Mouse (Mus musculus): ENCODE results near the gene Ercc8. TPM values are rescaled to one million over a fixed set of nuclear protein-coding genes. Genes with fewer than 3 reads are reported as not detected.

Ercc8 gene
- polyA plus RNA-seq, 1 experiment from 2014 or later, result 32.0 TPM

DNA sequence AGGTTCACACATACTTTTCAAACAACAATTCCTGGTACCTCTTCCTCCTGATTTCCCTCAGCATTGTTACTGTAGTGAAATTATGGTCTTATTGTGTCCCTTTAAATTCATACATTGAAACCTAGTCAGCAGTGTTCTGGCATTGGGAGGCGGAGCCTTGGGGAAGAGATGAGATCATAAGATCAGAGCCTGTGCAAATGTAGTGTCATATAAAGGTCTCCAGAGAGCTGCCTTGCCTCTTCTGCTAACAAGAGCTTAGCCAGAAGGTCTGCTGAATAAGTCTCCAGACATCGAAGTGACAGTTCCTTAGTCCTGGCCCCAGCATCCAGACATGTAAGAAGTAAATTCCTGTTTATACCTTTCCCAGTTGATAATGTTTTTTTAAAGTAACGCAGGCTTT lies 46.3 kb downstream of the Ercc8 start:
- 87% methylated on average over 3 of the region's 3 CpGs for WGBS
- Histone ChIP-seq H3K27me3 (ENCODE audit: control insufficient read depth, insufficient read depth, low read depth, low read length) (no peaks in the 10 kb centered on the region), H3K9ac (ENCODE audit: low read depth, low read length) (no peak overlapping the region), H3K4me2 (ENCODE audit: low read length) (no peak overlapping the region), H3K9me3 (replicated peaks; ENCODE audit: control insufficient read depth, low read length, poor library complexity, severe bottlenecking) (no peaks in the 10 kb centered on the region), H3K36me3 (ENCODE audit: control insufficient read depth, insufficient read depth, low read length) (no peaks in the 10 kb centered on the region), H3K4me3 (ENCODE audit: low read depth, low read length) (no peak overlapping the region), H3K27ac (ENCODE audit: low read length) (no peak overlapping the region), H3K4me1 (ENCODE audit: control insufficient read depth, insufficient read depth, low read length) (no peaks in the 10 kb centered on the region)
- no peak for ATAC-seq

DNA sequence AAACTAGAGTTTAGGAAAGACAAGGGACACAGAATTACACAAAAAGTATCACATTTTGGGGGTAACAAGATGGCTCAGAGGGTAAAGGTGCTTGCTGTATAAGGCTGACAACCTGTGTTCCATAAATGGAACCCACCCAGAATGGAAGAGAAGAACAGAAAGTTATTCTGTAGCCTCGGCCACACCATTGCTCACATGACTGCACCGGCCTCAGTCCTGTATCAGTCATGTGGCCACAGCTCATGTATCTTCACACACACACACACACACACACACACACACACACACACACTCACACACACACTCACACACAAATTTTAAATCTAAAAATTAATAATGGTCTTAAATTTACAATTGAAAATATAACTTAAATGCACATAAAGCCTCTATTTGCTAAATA lies 48.9 kb downstream of the Ercc8 start:
- H3K4me2 ChIP-seq (ENCODE audit: low read length), result no peak overlapping the region
- no peaks in the 10 kb centered on the region for H3K36me3 ChIP-seq (ENCODE audit: control insufficient read depth, insufficient read depth, low read length)
- no peak overlapping the region for H3K27ac ChIP-seq (ENCODE audit: low read length)
- ATAC-seq, result no peak
- H3K4me1 ChIP-seq (ENCODE audit: control insufficient read depth, insufficient read depth, low read length), result no peaks in the 10 kb centered on the region
- no peaks in the 10 kb centered on the region for H3K9me3 ChIP-seq (replicated peaks; ENCODE audit: control insufficient read depth, low read length, poor library complexity, severe bottlenecking)
- WGBS, result 91% methylated on average over 2 of the region's 2 CpGs
- H3K9ac ChIP-seq (ENCODE audit: low read depth, low read length), result no peak overlapping the region
- H3K4me3 ChIP-seq (ENCODE audit: low read depth, low read length), result no peak overlapping the region
- no peaks in the 10 kb centered on the region; the same call in 1 of the 2 replicates for H3K27me3 ChIP-seq (ENCODE audit: control insufficient read depth, insufficient read depth, low read depth, low read length)

DNA sequence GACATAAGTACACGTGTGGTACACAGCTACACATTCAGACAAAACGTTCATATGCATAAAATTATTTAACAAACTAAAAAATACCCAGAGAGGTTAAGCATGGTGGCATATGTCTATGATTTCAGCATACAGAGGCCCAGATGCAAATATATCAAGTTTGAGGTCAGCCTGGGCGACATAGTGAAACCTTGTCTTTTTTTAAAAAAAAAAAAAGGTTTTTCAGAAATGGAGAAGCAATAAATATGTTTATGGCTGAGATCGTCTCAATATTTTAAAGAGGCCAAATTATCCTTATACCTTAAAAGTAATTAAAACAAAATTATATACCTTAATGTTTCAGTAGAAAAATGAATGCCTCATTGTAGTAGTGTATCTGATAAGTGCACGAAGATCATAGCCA lies 49.6 kb downstream of the Ercc8 start:
- no peak overlapping the region for H3K4me2 ChIP-seq (ENCODE audit: low read length)
- no peaks in the 10 kb centered on the region; the same call in 1 of the 2 replicates for H3K27me3 ChIP-seq (ENCODE audit: control insufficient read depth, insufficient read depth, low read depth, low read length)
- no peaks in the 10 kb centered on the region for H3K9me3 ChIP-seq (replicated peaks; ENCODE audit: control insufficient read depth, low read length, poor library complexity, severe bottlenecking)
- WGBS, result 76% methylated on average over 5 of the region's 5 CpGs
- H3K36me3 ChIP-seq (ENCODE audit: control insufficient read depth, insufficient read depth, low read length), result no peaks in the 10 kb centered on the region
- H3K9ac ChIP-seq (ENCODE audit: low read depth, low read length), result no peak overlapping the region
- H3K4me3 ChIP-seq (ENCODE audit: low read depth, low read length), result no peak overlapping the region
- no peak for ATAC-seq
- H3K4me1 ChIP-seq (ENCODE audit: control insufficient read depth, insufficient read depth, low read length), result no peaks in the 10 kb centered on the region; the same call in 1 of the 2 replicates
- H3K27ac ChIP-seq (ENCODE audit: low read length), result no peak overlapping the region

DNA sequence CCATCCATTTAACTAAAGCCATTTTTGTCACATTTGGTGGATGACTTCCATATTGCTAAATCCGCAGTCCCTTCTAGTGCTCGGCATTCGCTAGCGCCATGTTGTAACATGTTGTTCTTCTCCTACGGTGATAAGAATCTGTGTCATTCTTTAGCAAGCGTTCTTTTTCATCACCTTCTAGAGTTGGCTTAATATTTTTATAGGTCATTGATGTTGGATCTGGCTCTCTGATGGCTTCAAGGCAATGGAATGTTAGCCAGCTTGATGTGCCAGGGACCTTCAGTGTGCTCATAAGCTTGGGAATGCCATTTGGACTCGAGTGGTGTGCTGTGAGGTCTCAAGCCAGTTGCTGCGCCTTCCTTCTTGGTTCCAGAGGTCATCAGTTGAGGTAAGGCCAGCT lies 52.4 kb downstream of the Ercc8 start:
- WGBS, result 93% methylated on average over 8 of the region's 8 CpGs
- H3K4me2 ChIP-seq (ENCODE audit: low read length), result no peak overlapping the region
- H3K36me3 ChIP-seq (ENCODE audit: control insufficient read depth, insufficient read depth, low read length), result no peaks in the 10 kb centered on the region
- no peak for ATAC-seq
- no peak overlapping the region for H3K27ac ChIP-seq (ENCODE audit: low read length)
- H3K4me3 ChIP-seq (ENCODE audit: low read depth, low read length), result no peak overlapping the region
- H3K27me3 ChIP-seq (ENCODE audit: control insufficient read depth, insufficient read depth, low read depth, low read length), result no peaks in the 10 kb centered on the region; the same call in 1 of the 2 replicates
- H3K9ac ChIP-seq (ENCODE audit: low read depth, low read length), result no peak overlapping the region
- H3K9me3 ChIP-seq (replicated peaks; ENCODE audit: control insufficient read depth, low read length, poor library complexity, severe bottlenecking), result no peaks in the 10 kb centered on the region
- H3K4me1 ChIP-seq (ENCODE audit: control insufficient read depth, insufficient read depth, low read length), result peaks cover 8% of the 10 kb centered on the region

DNA sequence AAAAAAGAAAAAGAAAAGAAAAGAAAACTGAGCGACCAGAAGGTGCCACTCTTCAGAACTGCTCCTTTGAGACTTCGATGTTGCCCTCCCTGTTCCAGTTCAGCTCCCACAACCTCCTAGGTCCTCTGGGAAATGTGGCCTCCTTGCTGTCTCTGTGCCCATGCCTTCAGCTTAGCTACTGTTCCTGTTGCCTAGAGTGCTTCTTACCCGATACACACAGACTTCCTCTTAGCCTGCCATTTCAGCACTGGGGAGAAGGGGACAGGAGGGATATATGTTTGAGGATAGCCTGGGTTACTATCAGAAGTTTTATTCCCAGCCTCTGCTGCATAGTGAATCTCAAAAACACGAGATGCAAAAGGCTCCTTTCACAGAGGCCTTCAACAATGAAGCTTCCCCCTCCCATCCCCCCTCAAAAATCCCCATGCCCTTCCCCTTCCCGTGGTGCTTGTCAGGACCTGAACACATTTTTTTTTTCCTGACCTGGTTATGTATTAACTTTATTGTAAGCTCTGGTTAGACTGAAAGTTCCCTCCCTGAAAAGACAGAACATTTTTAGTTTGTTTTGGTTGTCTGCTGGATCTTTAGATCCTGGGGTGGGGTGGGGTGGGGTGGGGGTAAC lies 54.0 kb downstream of the Ercc8 start:
- WGBS, result 50% methylated on average over 5 of the region's 5 CpGs
- no peak overlapping the region for H3K27ac ChIP-seq (ENCODE audit: low read length)
- ATAC-seq, result no peak
- no peak overlapping the region for H3K9ac ChIP-seq (ENCODE audit: low read depth, low read length)
- no peaks in the 10 kb centered on the region for H3K36me3 ChIP-seq (ENCODE audit: control insufficient read depth, insufficient read depth, low read length)
- no peaks in the 10 kb centered on the region for H3K9me3 ChIP-seq (replicated peaks; ENCODE audit: control insufficient read depth, low read length, poor library complexity, severe bottlenecking)
- H3K4me2 ChIP-seq (ENCODE audit: low read length), result no peak overlapping the region
- peaks cover 5% of the 10 kb centered on the region; the same call in 1 of the 2 replicates for H3K27me3 ChIP-seq (ENCODE audit: control insufficient read depth, insufficient read depth, low read depth, low read length)
- no peak overlapping the region for H3K4me3 ChIP-seq (ENCODE audit: low read depth, low read length)
- peaks cover 8% of the 10 kb centered on the region for H3K4me1 ChIP-seq (ENCODE audit: control insufficient read depth, insufficient read depth, low read length)

DNA sequence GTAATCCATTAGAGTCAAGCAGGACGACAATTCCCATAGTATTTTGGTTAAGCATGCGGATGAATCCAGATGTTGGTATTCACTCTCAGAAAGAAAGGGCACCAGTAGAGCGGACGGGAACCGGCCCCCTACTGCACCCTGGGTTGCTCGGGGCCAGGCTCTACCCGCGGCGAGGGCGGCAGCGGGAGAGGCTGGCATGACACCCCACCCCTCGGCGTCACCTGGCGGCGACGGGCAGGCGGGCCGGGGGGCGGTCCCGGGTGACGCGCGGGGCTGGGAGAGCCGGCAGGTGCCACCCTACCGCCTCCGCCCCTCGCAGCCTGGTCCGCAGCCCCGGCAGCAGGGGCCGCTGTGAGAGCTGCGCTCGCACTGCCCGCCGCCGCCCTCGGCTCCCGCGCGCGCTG lies 55.6 kb downstream of the Ercc8 start, which contains the start of gene Elovl7:
Gene Elovl7, plus strand, starts transcription at position 324 of the 404 bp plus-strand sequence.
- Histone ChIP-seq H3K27ac (ENCODE audit: low read length) (no peak within 1 kb of the TSS), H3K27me3 (ENCODE audit: control insufficient read depth, insufficient read depth, low read depth, low read length) (peaks cover 7% of the 10 kb centered on the region), H3K9ac (ENCODE audit: low read depth, low read length) (peak within 1 kb of the TSS; percentile 73), H3K9me3 (replicated peaks; ENCODE audit: control insufficient read depth, low read length, poor library complexity, severe bottlenecking) (no peaks in the 10 kb centered on the region), H3K4me2 (ENCODE audit: low read length) (peak within 1 kb of the TSS; percentile 94), H3K4me1 (ENCODE audit: control insufficient read depth, insufficient read depth, low read length) (peaks cover 8% of the 10 kb centered on the region), H3K4me3 (ENCODE audit: low read depth, low read length) (peak within 1 kb of the TSS; percentile 70), H3K36me3 (ENCODE audit: control insufficient read depth, insufficient read depth, low read length) (no peaks in the 10 kb centered on the region)
- WGBS, result under 1% methylated on average over 30 of the region's 40 CpGs
- peak; percentile 96 for ATAC-seq

DNA sequence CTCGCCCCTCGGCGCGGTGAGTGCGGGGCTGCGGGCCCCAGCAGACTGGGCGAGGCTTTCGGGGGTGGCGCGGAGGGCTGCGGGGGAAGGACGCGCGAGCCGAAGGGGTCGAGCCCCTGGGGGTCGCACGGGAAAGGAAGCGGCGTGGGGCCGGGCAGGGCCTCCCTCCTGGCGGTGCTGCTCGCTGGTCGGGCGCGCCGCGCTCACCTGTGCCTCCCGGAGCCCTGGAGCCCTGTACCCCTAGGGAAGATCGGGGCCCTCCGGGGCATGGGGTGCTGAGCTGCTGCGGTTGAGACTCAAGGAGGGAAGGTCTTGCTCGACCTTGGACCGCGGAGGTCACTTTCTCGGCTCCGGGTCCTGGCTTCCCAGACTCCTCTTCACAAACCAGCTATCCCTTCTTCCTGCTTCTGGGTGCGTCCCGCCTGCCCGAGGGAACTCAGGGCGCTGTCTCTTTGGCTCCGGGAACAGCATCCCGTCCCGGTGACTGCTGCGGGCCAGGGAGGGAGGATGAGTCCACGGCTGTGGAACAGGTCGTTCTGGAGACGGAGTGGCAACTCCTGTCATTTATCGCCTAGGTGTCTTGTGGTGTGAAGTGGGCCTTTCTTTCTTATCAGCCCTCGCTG lies 56.1 kb downstream of the Ercc8 start:
- H3K27ac ChIP-seq (ENCODE audit: low read length), result no peak overlapping the region
- H3K4me1 ChIP-seq (ENCODE audit: control insufficient read depth, insufficient read depth, low read length), result peaks cover 8% of the 10 kb centered on the region
- peak overlapping the region; percentile 94 for H3K4me2 ChIP-seq (ENCODE audit: low read length)
- under 1% methylated on average over 38 of the region's 50 CpGs for WGBS
- H3K9ac ChIP-seq (ENCODE audit: low read depth, low read length), result peak overlapping the region; percentile 73
- H3K9me3 ChIP-seq (replicated peaks; ENCODE audit: control insufficient read depth, low read length, poor library complexity, severe bottlenecking), result no peaks in the 10 kb centered on the region
- peak; percentile 77 for ATAC-seq
- H3K36me3 ChIP-seq (ENCODE audit: control insufficient read depth, insufficient read depth, low read length), result no peaks in the 10 kb centered on the region
- peak overlapping the region; percentile 70 for H3K4me3 ChIP-seq (ENCODE audit: low read depth, low read length)
- H3K27me3 ChIP-seq (ENCODE audit: control insufficient read depth, insufficient read depth, low read depth, low read length), result peaks cover 7% of the 10 kb centered on the region

DNA sequence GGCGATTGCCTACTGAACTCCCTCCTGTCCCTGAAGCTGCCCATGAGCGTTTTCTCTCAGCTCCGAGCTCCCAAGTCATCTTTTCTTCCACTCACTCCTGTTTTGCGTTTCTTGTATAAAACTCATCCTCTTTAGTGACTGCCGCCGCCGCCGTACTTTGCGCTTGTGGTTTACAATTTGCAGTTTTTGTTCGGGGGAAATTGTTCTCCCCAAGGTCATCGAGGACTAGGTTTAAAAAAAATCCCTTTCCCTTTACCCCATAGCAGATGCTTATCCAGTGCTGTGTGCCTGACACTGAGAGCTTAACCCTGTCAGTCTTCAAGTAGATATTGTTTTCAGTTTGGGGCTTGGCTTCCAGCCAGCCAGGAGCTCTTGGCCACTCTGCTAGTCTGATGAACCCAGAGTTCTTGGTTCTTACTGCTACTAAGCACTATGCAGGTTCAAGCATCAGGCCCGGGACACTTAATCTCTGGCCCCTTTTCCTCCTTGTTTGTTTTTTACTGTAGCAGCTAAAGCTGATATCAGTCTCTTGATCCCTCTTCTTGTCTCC lies 56.8 kb downstream of the Ercc8 start:
- H3K4me2 ChIP-seq (ENCODE audit: low read length), result peak overlapping the region; percentile 94
- peak overlapping the region; percentile 73; the same call in 1 of the 2 replicates for H3K9ac ChIP-seq (ENCODE audit: low read depth, low read length)
- peaks cover 7% of the 10 kb centered on the region for H3K27me3 ChIP-seq (ENCODE audit: control insufficient read depth, insufficient read depth, low read depth, low read length)
- 2% methylated on average over 12 of the region's 12 CpGs for WGBS
- H3K9me3 ChIP-seq (replicated peaks; ENCODE audit: control insufficient read depth, low read length, poor library complexity, severe bottlenecking), result no peaks in the 10 kb centered on the region
- H3K36me3 ChIP-seq (ENCODE audit: control insufficient read depth, insufficient read depth, low read length), result no peaks in the 10 kb centered on the region
- no peak for ATAC-seq
- H3K27ac ChIP-seq (ENCODE audit: low read length), result no peak overlapping the region
- peak overlapping the region; percentile 70 for H3K4me3 ChIP-seq (ENCODE audit: low read depth, low read length)
- H3K4me1 ChIP-seq (ENCODE audit: control insufficient read depth, insufficient read depth, low read length), result peaks cover 8% of the 10 kb centered on the region

DNA sequence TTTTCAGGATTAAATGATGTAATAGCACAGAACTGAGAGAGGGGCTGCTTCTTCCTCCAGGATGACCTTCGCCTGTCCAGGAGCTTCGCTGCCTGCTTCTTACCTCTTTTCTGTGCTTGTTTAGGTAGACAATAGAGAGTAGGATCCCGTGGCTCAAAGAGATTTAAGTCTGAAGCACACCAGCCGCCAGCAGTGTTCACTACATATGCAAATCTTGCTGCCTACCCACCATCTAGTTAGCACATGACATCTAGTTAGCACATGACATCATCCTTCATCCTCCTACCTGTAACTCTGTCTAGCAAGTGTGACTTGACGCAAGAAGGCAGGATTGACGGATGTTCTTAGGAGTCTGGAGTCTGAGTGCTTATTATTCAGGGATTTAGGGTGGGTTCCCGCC lies 61.2 kb downstream of the Ercc8 start:
- H3K4me1 ChIP-seq (ENCODE audit: control insufficient read depth, insufficient read depth, low read length), result peaks cover 4% of the 10 kb centered on the region; the same call in 1 of the 2 replicates
- no peaks in the 10 kb centered on the region for H3K9me3 ChIP-seq (replicated peaks; ENCODE audit: control insufficient read depth, low read length, poor library complexity, severe bottlenecking)
- ATAC-seq, result no peak
- no peak overlapping the region for H3K27ac ChIP-seq (ENCODE audit: low read length)
- H3K9ac ChIP-seq (ENCODE audit: low read depth, low read length), result no peak overlapping the region
- no peak overlapping the region for H3K4me2 ChIP-seq (ENCODE audit: low read length)
- WGBS, result 57% methylated on average over 7 of the region's 7 CpGs
- peaks cover 7% of the 10 kb centered on the region for H3K27me3 ChIP-seq (ENCODE audit: control insufficient read depth, insufficient read depth, low read depth, low read length)
- no peak overlapping the region for H3K4me3 ChIP-seq (ENCODE audit: low read depth, low read length)
- no peaks in the 10 kb centered on the region for H3K36me3 ChIP-seq (ENCODE audit: control insufficient read depth, insufficient read depth, low read length)
